Mouse (Mus musculus) E14TG2a.4 (cell line): ENCODE results near the gene Kansl1l.

Source experiments
- CTCF ChIP-seq: conservative IDR thresholded peaks from 2 replicates; pipeline ENCODE4 v1.5.1; 2014; ENCODE audit warnings: low read length
- NANOG ChIP-seq: IDR thresholded peaks from 2 replicates; pipeline ENCODE4 v1.6.1; 2014; ENCODE audit warnings: borderline replicate concordance, low read length, mixed read lengths
- POU5F1 ChIP-seq: IDR thresholded peaks from 2 replicates; pipeline ENCODE4 v1.6.1; 2014; ENCODE audit warnings: low read length, borderline replicate concordance

DNA sequence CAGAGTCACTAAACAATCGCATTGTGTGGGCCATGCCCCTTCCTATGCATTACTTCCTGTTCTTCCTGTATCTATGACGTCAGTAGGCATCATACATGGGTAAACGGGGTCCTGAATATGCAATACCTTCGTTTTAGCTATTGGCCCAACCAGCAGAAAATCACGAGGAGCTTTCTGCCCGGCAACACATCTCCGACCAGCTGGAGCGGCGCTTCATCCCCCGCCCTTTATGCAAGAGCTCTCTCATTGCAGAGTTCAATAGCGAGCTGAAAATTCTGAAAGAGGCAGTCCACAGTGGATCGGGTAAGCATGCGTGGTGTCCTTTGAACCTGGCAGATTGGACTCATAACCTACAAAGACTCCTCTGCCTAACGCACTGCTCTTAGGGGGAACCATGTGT lies 139.4 kb downstream of the Kansl1l start:
- TF ChIP-seq POU5F1 (no peak), CTCF (no peak), NANOG (no peak)
